Mouse (Mus musculus) bone marrow, adult 2 months (tissue): Measurements from ENCODE around the gene Cc2d1a. TPM values are rescaled to one million over a fixed set of nuclear protein-coding genes. Genes with fewer than 3 reads are reported as not detected.

Experiments
- H3K27ac ChIP-seq: fragments of 200-500 bp; 2 replicates; pipeline ENCODE4 v1.5.1; 2012; ENCODE audit warnings: low read depth, mild to moderate bottlenecking, control low read depth, inconsistent platforms, low read length; ENCODE audit not compliant: control insufficient read depth, poor library complexity, insufficient read depth
- H3K4me1 ChIP-seq: fragments of 200-500 bp; 2 replicates; pipeline ENCODE4 v1.6.1; 2011; ENCODE audit warnings: low read length; ENCODE audit not compliant: control insufficient read depth, insufficient read depth
- H3K4me3 ChIP-seq: fragments of 200-500 bp; replicated peaks from 2 replicates; pipeline ENCODE3; 2011; ENCODE audit warnings: mild to moderate bottlenecking, low read depth, low read length, control low read depth; ENCODE audit not compliant: control insufficient read depth
- CTCF ChIP-seq: fragments of 200-500 bp; IDR thresholded peaks from 2 replicates; pipeline ENCODE4 v1.5.1; 2011; ENCODE audit warnings: low read length, control low read depth; ENCODE audit not compliant: control insufficient read depth, insufficient read depth
- POLR2A ChIP-seq: fragments of 200-500 bp; IDR thresholded peaks from 2 replicates; pipeline ENCODE4 v1.6.1; 2011; ENCODE audit warnings: low read depth, mild to moderate bottlenecking, control low read depth, low read length, borderline replicate concordance; ENCODE audit not compliant: control insufficient read depth
- WGBS: fragments of 180-500 bp; shearing (Covaris S2); methylation state at CpG from one replicate; pipeline ENCODE4 v1.1.7; 2018; 5-methylcytosine and 5-hydroxymethylcytosine counted together
- polyA plus RNA-seq: library from polyadenylated mRNA; stranded (reverse); fragments of >200 nt; gene quantifications from 2 replicates; pipeline ENCODE4 v1.2.4, GENCODE M21; 2011; ENCODE audit warnings: low replicate concordance; ENCODE audit not compliant: missing spikeins, insufficient read depth, insufficient read length

Gene Cc2d1a
- polyA plus RNA-seq, 1 experiment, result 18.5 TPM

DNA sequence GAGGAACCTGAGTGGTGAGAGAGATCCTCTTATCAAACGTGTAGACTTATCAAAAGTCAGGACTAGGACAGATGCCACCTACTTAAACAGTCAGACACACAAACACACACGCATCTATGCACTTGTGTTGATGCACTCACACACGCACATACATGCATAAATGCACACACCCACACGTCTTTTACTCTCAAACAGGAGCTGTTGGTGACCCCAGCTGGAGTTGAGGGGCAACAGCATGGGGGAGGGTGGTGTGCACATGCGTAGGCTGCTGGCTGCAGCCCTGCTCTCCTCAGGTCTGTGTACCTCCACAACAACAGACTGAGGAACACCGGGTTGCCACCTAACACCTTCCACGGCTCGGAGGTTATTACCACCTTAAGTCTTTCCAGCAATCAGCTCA is 19.5 kb downstream of the Cc2d1a start:
- peak; percentile 18; the same call in 1 of the 2 replicates for TF ChIP-seq CTCF
- no peak for TF ChIP-seq POLR2A
- no peak overlapping the region for H3K4me3 ChIP-seq
- H3K27ac ChIP-seq, result no peak overlapping the region
- WGBS, result 54% methylated on average over 8 of the region's 8 CpGs
- no peaks in the 10 kb centered on the region; the same call in 1 of the 2 replicates for H3K4me1 ChIP-seq

- Histone ChIP-seq H3K27ac (no peak overlapping the region), H3K4me1 (no peaks in the 10 kb centered on the region; the same call in 1 of the 2 replicates), H3K4me3 (no peak overlapping the region)
- 16% methylated on average over 17 of the region's 17 CpGs for WGBS
- TF ChIP-seq CTCF (no peak), POLR2A (no peak)
Observed at GRCm38 (mm10) chr8:84127202-84127901, 20.4 kb downstream of the Cc2d1a start.

- H3K4me1 ChIP-seq, result no peaks in the 10 kb centered on the region; the same call in 1 of the 2 replicates
- no peak overlapping the region for H3K4me3 ChIP-seq
- no peak for TF ChIP-seq POLR2A
- TF ChIP-seq CTCF, result no peak
- 18% methylated on average over 2 of the region's 2 CpGs for WGBS
- no peak overlapping the region for H3K27ac ChIP-seq
Observed at GRCm38 (mm10) chr8:84126742-84127141, 21.0 kb downstream of the Cc2d1a start.

- WGBS, result 60% methylated on average over 9 of the region's 9 CpGs
- no peak within 1 kb of the TSS for H3K27ac ChIP-seq
Observed at GRCm38 (mm10) chr8:84125656-84126055, 22.1 kb downstream of the Cc2d1a start, which contains the start of gene Podnl1. TSS of gene Podnl1 (plus strand) at chr8:84125989.

GRCm38 (mm10) chr8:84122151-84122550 is 25.6 kb downstream of the Cc2d1a start:
- no peaks in the 10 kb centered on the region; the same call in 1 of the 2 replicates for H3K4me1 ChIP-seq
- no peak for TF ChIP-seq POLR2A
- TF ChIP-seq CTCF, result no peak
- H3K4me3 ChIP-seq, result no peak overlapping the region
- no peak overlapping the region for H3K27ac ChIP-seq
- 83% methylated on average over 3 of the region's 3 CpGs for WGBS

More at GRCm38 (mm10) chr8:84125656-84126055, 22.1 kb downstream of the Cc2d1a start, which contains the start of gene Podnl1:
- H3K4me3 ChIP-seq, result no peak within 1 kb of the TSS
- no peak for TF ChIP-seq POLR2A
- no peak for TF ChIP-seq CTCF
- no peaks in the 10 kb centered on the region; the same call in 1 of the 2 replicates for H3K4me1 ChIP-seq

- no peaks in the 10 kb centered on the region for H3K4me1 ChIP-seq
- no peak overlapping the region for H3K27ac ChIP-seq
- TF ChIP-seq CTCF, result no peak
- no peak for TF ChIP-seq POLR2A
- WGBS, result 80% methylated on average over 6 of the region's 6 CpGs
- H3K4me3 ChIP-seq, result no peak overlapping the region
Observed at GRCm38 (mm10) chr8:84115646-84116045, 32.1 kb downstream of the Cc2d1a start.

GRCm38 (mm10) chr8:84106216-84107040 is 41.3 kb downstream of the Cc2d1a start:
- TF ChIP-seq CTCF (no peak), POLR2A (no peak)
- 85% methylated on average over 3 of the region's 6 CpGs for whole genome bisulfite sequencing
- no peak overlapping the region for H3K4me3 ChIP-seq
- H3K4me1 ChIP-seq, result no peaks in the 10 kb centered on the region; the same call in 1 of the 2 replicates
- no peak overlapping the region for H3K27ac ChIP-seq

DNA sequence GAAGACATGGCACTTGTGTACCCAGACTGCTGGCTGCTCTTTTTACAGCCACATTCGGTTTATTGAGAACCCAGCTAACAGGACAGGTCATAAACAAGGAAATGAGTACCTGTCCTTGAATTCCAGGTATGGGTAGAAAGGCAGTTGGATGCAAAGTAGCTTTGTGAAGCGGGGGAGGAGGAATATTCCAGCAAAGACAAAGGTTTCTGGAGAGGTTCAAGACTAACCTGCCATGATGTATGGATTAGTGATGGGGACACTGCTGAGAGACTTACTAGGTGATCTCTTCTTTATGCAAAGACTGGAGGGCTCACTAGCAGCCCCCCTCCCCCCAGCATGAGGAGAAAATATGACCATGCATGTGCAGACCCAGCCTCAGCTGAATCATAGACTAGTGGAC is 42.1 kb downstream of the Cc2d1a start:
- H3K4me1 ChIP-seq, result no peaks in the 10 kb centered on the region; the same call in 1 of the 2 replicates
- 80% methylated on average over 2 of the region's 2 CpGs for WGBS
- TF ChIP-seq CTCF (no peak), POLR2A (no peak)
- H3K4me3 ChIP-seq, result no peak overlapping the region
- no peak overlapping the region for H3K27ac ChIP-seq
